Mouse (Mus musculus): ENCODE measurements around the gene Abcc9. TPM values are rescaled to one million over a fixed set of nuclear protein-coding genes. Genes with fewer than 3 reads are reported as not detected.
"Not testable (repeated sequence)": the region's sequence is repeated elsewhere in the genome, so short reads cannot be mapped to it uniquely, and the experiment has no call there.

Gene Abcc9
- polyA plus RNA-seq, 1 experiment from 2014 or later, result 3.1 TPM

DNA sequence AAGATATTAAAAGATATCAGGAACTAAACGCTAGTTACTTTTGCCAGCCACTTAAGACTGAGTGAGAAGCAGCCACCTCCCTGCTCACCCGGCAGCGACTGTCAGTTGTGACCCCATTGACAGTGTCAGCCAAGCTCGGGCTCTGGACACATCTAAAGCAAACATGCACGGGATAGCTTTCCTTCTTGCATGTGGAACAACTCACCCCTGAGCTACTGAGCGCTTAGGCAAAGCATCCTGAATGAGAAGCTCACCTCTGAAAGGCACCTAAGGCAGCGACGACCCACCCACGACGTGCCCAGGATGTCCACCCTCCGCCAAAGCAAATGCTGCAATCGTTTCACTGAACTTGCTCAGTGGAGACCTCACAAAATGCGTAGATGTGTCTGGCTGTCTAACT, 954 bp downstream of the Abcc9 start:
- H3K9me3 ChIP-seq, result no peaks in the 10 kb centered on the region
- peaks cover 9% of the 10 kb centered on the region for H3K4me1 ChIP-seq
- WGBS, result 76% methylated on average over 13 of the region's 13 CpGs
- peaks cover 19% of the 10 kb centered on the region for H3K27me3 ChIP-seq
- H3K4me2 ChIP-seq (replicated peaks), result no peak overlapping the region
- H3K36me3 ChIP-seq, result no peaks in the 10 kb centered on the region
- ATAC-seq (ENCODE audit: low FRiP score, low read depth), result no peak
- no peak overlapping the region for H3K27ac ChIP-seq (replicated peaks)
- H3K9ac ChIP-seq (replicated peaks), result no peak overlapping the region
- no peak overlapping the region for H3K4me3 ChIP-seq

DNA sequence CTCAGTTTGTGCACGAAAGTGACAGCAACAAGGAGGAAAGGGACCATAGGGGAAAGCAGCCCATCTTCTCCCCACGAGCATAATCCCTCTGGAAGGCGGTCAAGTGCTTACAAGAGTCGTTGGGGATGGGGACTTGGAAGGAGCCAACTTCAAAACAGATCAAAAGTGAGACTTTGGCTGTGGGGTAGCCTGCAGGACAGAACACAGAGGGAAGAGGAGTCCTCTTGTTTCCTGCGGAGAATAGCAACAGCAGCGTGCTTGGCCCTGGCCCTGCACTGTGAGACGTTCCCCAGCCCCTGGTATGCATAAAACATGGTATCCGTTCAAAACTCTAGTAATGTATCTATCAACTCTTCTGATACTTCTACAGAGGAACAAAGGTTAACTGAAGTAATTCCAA, 1.4 kb downstream of the Abcc9 start:
- no peaks in the 10 kb centered on the region for H3K9me3 ChIP-seq
- no peak overlapping the region for H3K4me2 ChIP-seq (replicated peaks)
- WGBS, result 70% methylated on average over 8 of the region's 8 CpGs

DNA sequence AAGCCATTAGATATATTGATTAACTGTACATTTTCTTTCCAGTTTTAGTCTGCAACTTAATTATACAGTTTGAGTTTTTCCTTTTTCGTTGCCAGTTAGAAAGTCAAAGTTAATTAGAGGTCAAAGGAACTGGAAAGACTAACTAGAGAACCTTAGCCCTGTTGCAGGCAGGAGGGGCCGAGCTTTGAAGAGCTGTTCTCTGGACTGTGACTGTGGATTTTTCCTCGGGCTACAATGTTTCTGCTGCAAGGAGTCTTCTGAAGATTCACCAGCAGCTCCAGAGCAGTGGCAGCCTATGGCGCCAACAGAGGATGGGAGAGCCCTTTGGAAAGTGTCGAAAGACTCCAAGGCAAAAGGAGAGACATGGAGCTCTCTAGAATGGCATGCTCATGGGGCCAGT, 10.0 kb downstream of the Abcc9 start:
- H3K27ac ChIP-seq (replicated peaks), result no peak overlapping the region
- 80% methylated on average over 5 of the region's 5 CpGs for WGBS
- no peaks in the 10 kb centered on the region for H3K27me3 ChIP-seq
- ATAC-seq (ENCODE audit: low FRiP score, low read depth), result no peak
- no peaks in the 10 kb centered on the region for H3K9me3 ChIP-seq
- H3K36me3 ChIP-seq, result no peaks in the 10 kb centered on the region
- no peak overlapping the region for H3K9ac ChIP-seq (replicated peaks)
- no peak overlapping the region for H3K4me3 ChIP-seq
- no peak overlapping the region for H3K4me2 ChIP-seq (replicated peaks)
- H3K4me1 ChIP-seq, result no peaks in the 10 kb centered on the region

More for the DNA sequence above, 1.4 kb downstream of the Abcc9 start:
- no peak overlapping the region for H3K27ac ChIP-seq (replicated peaks)
- no peaks in the 10 kb centered on the region for H3K36me3 ChIP-seq
- no peak overlapping the region for H3K9ac ChIP-seq (replicated peaks)
- peaks cover 19% of the 10 kb centered on the region for H3K27me3 ChIP-seq
- H3K4me3 ChIP-seq, result no peak overlapping the region
- no peak for ATAC-seq (ENCODE audit: low FRiP score, low read depth)
- peaks cover 9% of the 10 kb centered on the region for H3K4me1 ChIP-seq

GRCm38 (mm10) chr6:142689673-142690072, 12.4 kb downstream of the Abcc9 start:
- H3K9me3 ChIP-seq, result no peaks in the 10 kb centered on the region
- no peaks in the 10 kb centered on the region for H3K36me3 ChIP-seq
- H3K27ac ChIP-seq (replicated peaks), result no peak overlapping the region
- 91% methylated on average over 11 of the region's 11 CpGs for whole genome bisulfite sequencing
- H3K9ac ChIP-seq (replicated peaks), result no peak overlapping the region
- no peaks in the 10 kb centered on the region for H3K4me1 ChIP-seq
- no peak for ATAC-seq (ENCODE audit: low FRiP score, low read depth)
- no peak overlapping the region for H3K4me2 ChIP-seq (replicated peaks)
- no peak overlapping the region for H3K4me3 ChIP-seq
- no peaks in the 10 kb centered on the region for H3K27me3 ChIP-seq

- no peak for ATAC-seq (ENCODE audit: low FRiP score, low read depth)
- H3K4me1 ChIP-seq, result no peaks in the 10 kb centered on the region
- H3K36me3 ChIP-seq, result no peaks in the 10 kb centered on the region
Observed at GRCm38 (mm10) chr6:142682985-142683691, 19.0 kb downstream of the Abcc9 start.

DNA sequence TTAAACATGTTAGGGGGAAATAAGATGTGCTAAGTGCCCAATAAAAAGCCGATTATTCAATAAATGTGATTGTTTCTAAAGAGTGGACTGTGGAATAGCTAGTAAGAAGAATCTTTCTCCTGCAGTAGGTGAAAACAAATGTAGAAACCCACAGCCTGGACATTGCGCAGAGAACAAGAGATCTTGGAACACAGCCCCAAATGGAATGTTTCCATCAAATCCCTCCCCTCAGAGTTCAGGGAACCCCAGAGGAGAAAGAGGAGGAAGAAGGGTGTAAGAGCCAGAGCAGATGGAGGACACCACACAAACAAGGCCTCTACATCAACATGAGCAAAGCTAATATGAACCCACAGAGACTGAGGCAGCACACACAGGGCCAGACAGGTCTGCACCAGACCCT, 32.1 kb downstream of the Abcc9 start:
- Histone ChIP-seq H3K9ac (replicated peaks) (no peak overlapping the region), H3K4me2 (replicated peaks) (no peak overlapping the region), H3K4me3 (no peak overlapping the region), H3K27ac (replicated peaks) (no peak overlapping the region), H3K36me3 (no peaks in the 10 kb centered on the region), H3K4me1 (no peaks in the 10 kb centered on the region), H3K27me3 (no peaks in the 10 kb centered on the region), H3K9me3 (0 out of 2 replicates have a peak, but pooled peaks cover 2% of the 10 kb centered on the region)
- 94% methylated on average over 2 of the region's 2 CpGs for WGBS
- no peak for ATAC-seq (ENCODE audit: low FRiP score, low read depth)

More at GRCm38 (mm10) chr6:142682985-142683691, 19.0 kb downstream of the Abcc9 start:
- no peak overlapping the region for H3K9ac ChIP-seq (replicated peaks)
- H3K4me3 ChIP-seq, result no peak overlapping the region
- H3K27ac ChIP-seq (replicated peaks), result no peak overlapping the region
- no peaks in the 10 kb centered on the region for H3K9me3 ChIP-seq
- no peak overlapping the region for H3K4me2 ChIP-seq (replicated peaks)
- 88% methylated on average over 7 of the region's 7 CpGs for WGBS
- no peaks in the 10 kb centered on the region for H3K27me3 ChIP-seq

DNA sequence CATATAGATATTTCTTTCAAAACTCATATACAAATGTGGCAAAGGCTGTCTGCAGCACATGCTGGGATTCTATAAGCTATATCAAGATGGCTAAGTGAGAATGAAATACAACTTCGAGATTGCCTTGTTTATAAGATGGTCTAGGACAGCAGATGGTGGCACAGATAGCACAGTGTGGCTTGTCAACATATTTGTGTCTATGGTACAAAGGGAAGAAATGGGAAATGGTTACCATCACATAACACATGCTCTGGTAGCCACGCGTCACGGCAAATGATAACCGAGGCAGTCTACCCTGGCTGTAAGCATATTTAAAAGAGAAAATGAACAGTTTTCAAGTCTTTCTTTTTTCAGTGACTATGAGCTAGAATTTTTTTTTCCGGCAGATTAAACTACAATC, 32.8 kb downstream of the Abcc9 start:
- 92% methylated on average over 6 of the region's 6 CpGs for WGBS
- Histone ChIP-seq H3K9me3 (0 out of 2 replicates have a peak, but pooled peaks cover 2% of the 10 kb centered on the region), H3K27ac (replicated peaks) (no peak overlapping the region), H3K4me1 (no peaks in the 10 kb centered on the region), H3K4me3 (no peak overlapping the region), H3K27me3 (no peaks in the 10 kb centered on the region), H3K4me2 (replicated peaks) (no peak overlapping the region), H3K36me3 (no peaks in the 10 kb centered on the region), H3K9ac (replicated peaks) (no peak overlapping the region)
- ATAC-seq (ENCODE audit: low FRiP score, low read depth), result no peak

DNA sequence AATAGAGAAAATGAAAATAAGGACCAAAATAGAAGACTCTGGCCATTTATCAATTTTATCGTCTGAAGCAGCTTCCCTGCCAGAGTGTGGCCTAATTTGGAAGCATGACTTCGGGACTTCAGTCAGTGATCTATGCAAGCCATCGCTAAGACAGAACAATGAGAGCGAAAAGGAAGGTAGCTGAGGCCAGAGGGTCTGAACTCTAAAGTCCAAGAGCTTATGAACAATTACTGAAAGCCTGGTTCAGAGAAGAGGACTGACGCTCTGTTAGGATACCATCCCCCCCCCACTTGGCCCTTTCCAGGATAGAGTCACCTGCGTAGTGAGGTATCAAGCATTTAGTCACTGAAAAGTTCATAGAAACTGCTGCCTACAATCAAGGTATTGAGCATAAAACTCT, 33.3 kb downstream of the Abcc9 start:
- no peaks in the 10 kb centered on the region for H3K36me3 ChIP-seq
- 0 out of 2 replicates have a peak, but pooled peaks cover 2% of the 10 kb centered on the region for H3K9me3 ChIP-seq

DNA sequence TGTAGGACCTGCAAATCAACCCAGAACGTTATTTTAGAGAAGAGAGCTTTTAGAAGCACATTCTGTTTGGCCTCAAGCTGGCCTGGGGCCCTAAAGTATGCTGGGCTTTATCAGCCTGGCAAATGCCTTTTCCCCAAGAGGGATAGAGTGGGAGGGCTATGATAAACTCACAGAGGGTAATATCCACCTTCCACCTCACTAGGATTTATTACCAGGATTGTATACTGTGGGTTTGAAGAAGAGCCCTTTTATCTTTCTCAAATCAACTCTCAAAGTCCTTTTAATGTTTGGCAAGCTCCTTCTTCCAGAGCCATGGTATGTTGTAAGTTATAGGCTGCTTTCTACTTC, 33.7 kb downstream of the Abcc9 start:
- H3K4me2 ChIP-seq (replicated peaks), result no peak overlapping the region
- H3K4me3 ChIP-seq, result no peak overlapping the region
- 0 out of 2 replicates have a peak, but pooled peaks cover 2% of the 10 kb centered on the region for H3K9me3 ChIP-seq
- no peaks in the 10 kb centered on the region for H3K4me1 ChIP-seq
- H3K9ac ChIP-seq (replicated peaks), result no peak overlapping the region
- no peak for ATAC-seq (ENCODE audit: low FRiP score, low read depth)
- no peaks in the 10 kb centered on the region for H3K27me3 ChIP-seq
- no peak overlapping the region for H3K27ac ChIP-seq (replicated peaks)
- H3K36me3 ChIP-seq, result no peaks in the 10 kb centered on the region
- 65% methylated on average over 1 of the region's 1 CpGs for WGBS

More for the DNA sequence above, 33.3 kb downstream of the Abcc9 start:
- Histone ChIP-seq H3K27me3 (no peaks in the 10 kb centered on the region), H3K27ac (replicated peaks) (no peak overlapping the region), H3K4me2 (replicated peaks) (no peak overlapping the region), H3K4me1 (no peaks in the 10 kb centered on the region), H3K9ac (replicated peaks) (no peak overlapping the region), H3K4me3 (no peak overlapping the region)
- no peak for ATAC-seq (ENCODE audit: low FRiP score, low read depth)
- 90% methylated on average over 6 of the region's 6 CpGs for WGBS

- Histone ChIP-seq H3K9me3 (no peaks in the 10 kb centered on the region), H3K36me3 (no peaks in the 10 kb centered on the region), H3K9ac (replicated peaks) (no peak overlapping the region), H3K27ac (replicated peaks) (no peak overlapping the region), H3K4me1 (no peaks in the 10 kb centered on the region), H3K27me3 (no peaks in the 10 kb centered on the region), H3K4me2 (replicated peaks) (no peak overlapping the region), H3K4me3 (no peak overlapping the region)
- ATAC-seq (ENCODE audit: low FRiP score, low read depth), result no peak
- 87% methylated on average over 7 of the region's 7 CpGs for WGBS
Observed at GRCm38 (mm10) chr6:142667701-142668418, 34.3 kb downstream of the Abcc9 start.

DNA sequence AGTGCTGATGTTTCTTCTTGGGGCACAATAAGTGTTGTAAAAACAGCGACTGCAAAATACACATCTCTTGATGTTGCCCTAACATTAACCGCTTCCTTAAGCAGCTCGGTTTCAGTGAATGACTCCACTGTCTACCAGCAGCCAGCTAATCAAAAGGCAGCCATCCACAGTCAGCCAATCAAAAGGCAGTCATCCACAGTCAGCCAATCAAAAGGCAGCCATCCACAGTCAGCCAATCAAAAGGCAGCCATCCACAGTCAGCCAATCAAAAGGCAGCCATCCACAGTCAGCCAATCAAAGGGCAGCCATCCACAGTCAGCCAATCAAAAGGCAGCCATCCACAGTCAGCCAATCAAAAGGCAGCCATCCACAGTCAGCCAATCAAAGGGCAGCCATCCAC, 40.1 kb downstream of the Abcc9 start:
- not testable (repeated sequence) for H3K4me1 ChIP-seq; H3K9me3 ChIP-seq; ATAC-seq (ENCODE audit: low FRiP score, low read depth); H3K9ac ChIP-seq (replicated peaks); H3K36me3 ChIP-seq; H3K4me2 ChIP-seq (replicated peaks); H3K4me3 ChIP-seq; H3K27me3 ChIP-seq; H3K27ac ChIP-seq (replicated peaks)
- 94% methylated on average over 3 of the region's 3 CpGs for WGBS

DNA sequence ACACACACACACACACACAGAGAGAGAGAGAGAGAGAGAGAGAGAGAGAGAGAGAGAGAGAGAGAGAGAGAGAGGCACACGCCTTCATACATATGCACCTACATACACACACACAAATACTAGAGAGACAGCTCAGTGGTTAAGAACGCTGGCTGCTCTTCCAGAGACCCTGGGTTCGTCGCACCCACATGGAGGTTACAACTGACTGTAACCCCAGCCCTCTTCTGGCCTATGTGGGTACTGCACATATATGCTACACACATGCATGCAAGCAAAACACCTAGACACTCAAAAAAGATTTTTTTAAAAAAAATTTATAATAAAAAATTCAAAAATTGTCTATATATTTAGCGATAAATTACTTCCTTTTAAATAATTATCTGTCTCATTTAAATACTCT, 43.1 kb downstream of the Abcc9 start:
- Histone ChIP-seq H3K4me3 (no peak overlapping the region), H3K4me2 (replicated peaks) (no peak overlapping the region), H3K9ac (replicated peaks) (no peak overlapping the region), H3K27me3 (no peaks in the 10 kb centered on the region), H3K4me1 (no peaks in the 10 kb centered on the region), H3K27ac (replicated peaks) (no peak overlapping the region), H3K9me3 (no peaks in the 10 kb centered on the region), H3K36me3 (no peaks in the 10 kb centered on the region)
- 62% methylated on average over 5 of the region's 5 CpGs for WGBS
- no peak for ATAC-seq (ENCODE audit: low FRiP score, low read depth)

All from midbrain, embryonic 12.5 days (tissue).